Mouse (Mus musculus) forebrain, embryonic 11.5 days (tissue): ENCODE data around the gene Il22ra2. TPM values are rescaled to one million over a fixed set of nuclear protein-coding genes. Genes with fewer than 3 reads are reported as not detected.

Experiments
- ATAC-seq: fragments of 200-750 bp; cut with Nextera tagmentation; replicated peaks from 2 replicates; pipeline ENCODE4 v1.8.0; 2017; ENCODE audit warnings: moderate TSS enrichment; ENCODE audit not compliant: low FRiP score
- DNase-seq: peaks from one replicate; pipeline ENCODE4 v3.0.0-alpha.2; 2017; ENCODE audit warnings: low spot score
- H3K27ac ChIP-seq: fragments of 300-500 bp; sonication (generic); 2 replicates; pipeline ENCODE4 v1.5.1; 2014; ENCODE audit warnings: low read depth, low read length
- H3K27me3 ChIP-seq: fragments of 300-500 bp; sonication (generic); 2 replicates; pipeline ENCODE4 v1.6.1; 2014; ENCODE audit warnings: mild to moderate bottlenecking, low read length, mixed read lengths; ENCODE audit not compliant: control insufficient read depth, insufficient read depth
- H3K36me3 ChIP-seq: fragments of 300-500 bp; sonication (generic); 2 replicates; pipeline ENCODE4 v1.6.1; 2014; ENCODE audit warnings: mild to moderate bottlenecking, low read length, moderate library complexity, mixed read lengths; ENCODE audit not compliant: control insufficient read depth, insufficient read depth
- H3K4me1 ChIP-seq: fragments of 300-500 bp; sonication (generic); replicated peaks from 2 replicates; pipeline ENCODE4 v1.6.1; 2014; ENCODE audit warnings: low read length, mixed read lengths; ENCODE audit not compliant: control insufficient read depth, insufficient read depth
- H3K4me2 ChIP-seq: fragments of 300-500 bp; sonication (generic); 2 replicates; pipeline ENCODE4 v1.6.1; 2014; ENCODE audit warnings: low read depth, mild to moderate bottlenecking, low read length, moderate library complexity, mixed read lengths; ENCODE audit not compliant: severe bottlenecking
- H3K4me3 ChIP-seq: fragments of 300-500 bp; sonication (generic); 2 replicates; pipeline ENCODE4 v1.5.1; 2014; ENCODE audit warnings: low read depth, low read length
- H3K9ac ChIP-seq: fragments of 300-500 bp; sonication (generic); 2 replicates; pipeline ENCODE4 v1.6.1; 2014; ENCODE audit warnings: low read length
- H3K9me3 ChIP-seq: fragments of 300-500 bp; sonication (generic); 2 replicates; pipeline ENCODE4 v1.6.1; 2016; ENCODE audit warnings: low read length, mixed read lengths; ENCODE audit not compliant: control insufficient read depth
- WGBS: fragments of 180-500 bp; shearing (Covaris S2); extraction: QIAGEN DNeasy Blood & Tissue Kit; methylation state at CpG from one replicate; pipeline ENCODE4 v1.1.7; 2014; 5-methylcytosine and 5-hydroxymethylcytosine counted together
- polyA plus RNA-seq: library from polyadenylated mRNA; unstranded; fragments of >200 nt; fragmentation: Nextera tagmentation; extraction: Ambion mirVana; gene quantifications from 2 replicates; pipeline ENCODE4 v1.2.1, GENCODE M21; 2014

Il22ra2 gene
- polyA plus RNA-seq, 1 experiment from 2014 or later: not detected

DNA sequence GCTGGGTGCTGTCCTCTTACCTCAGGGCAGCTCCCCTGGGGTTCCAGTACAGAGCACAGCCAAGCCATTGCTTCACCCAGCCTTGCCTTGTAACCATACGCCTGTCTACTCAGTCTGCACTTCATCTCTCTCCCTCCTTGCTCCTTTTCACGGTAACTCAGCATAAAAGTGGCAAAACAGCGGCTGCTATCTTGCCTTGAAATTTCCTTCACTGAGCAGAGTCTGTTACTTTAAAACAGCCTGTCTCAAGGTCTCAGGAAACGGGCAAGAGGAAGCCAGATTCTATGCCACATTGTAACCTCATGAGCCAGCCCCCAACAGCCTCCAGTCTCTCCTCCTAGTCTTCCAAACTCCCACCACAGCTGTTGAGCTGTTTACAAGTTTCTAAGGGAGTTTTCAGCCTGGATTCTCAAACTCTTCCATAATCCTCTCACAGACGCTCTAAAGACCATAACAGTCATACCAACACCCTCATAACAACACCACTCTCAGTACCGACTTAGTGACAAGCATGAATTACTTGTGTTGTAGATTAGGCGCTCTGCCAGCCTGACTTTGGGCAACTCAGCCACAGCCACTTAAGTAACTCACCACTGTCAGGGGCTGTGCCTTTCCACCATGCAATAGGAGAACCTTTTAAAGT lies 8.6 kb upstream of the Il22ra2 start:
- ATAC-seq (no peak), DNase-seq (no peak)
- WGBS: 78% methylated on average over 7 of the region's 7 CpGs
- Histone ChIP-seq H3K4me3 (no peak overlapping the region), H3K27ac (no peak overlapping the region), H3K4me2 (no peak overlapping the region), H3K36me3 (no peaks in the 10 kb centered on the region), H3K4me1 (no peaks in the 10 kb centered on the region), H3K27me3 (no peaks in the 10 kb centered on the region), H3K9ac (no peak overlapping the region), H3K9me3 (no peaks in the 10 kb centered on the region)

DNA sequence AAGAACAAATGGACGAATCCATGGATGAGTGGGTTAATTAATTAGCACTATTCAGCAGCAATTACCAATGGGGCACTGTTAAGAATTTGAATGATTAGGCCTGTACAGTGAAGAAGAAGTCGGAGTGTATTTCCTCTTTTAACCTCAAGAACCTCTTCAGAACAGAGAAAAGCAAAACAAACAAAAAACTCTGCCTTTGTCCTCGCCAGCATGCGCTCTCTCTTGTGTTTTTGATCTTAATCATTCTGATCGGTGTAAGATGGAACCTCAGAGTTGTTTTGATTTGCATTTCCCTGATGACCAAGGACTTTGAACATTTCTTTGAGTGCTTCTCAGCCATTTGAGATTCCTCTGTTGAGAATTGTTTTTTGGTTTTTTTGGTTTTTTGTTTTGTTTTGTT lies 2.1 kb upstream of the Il22ra2 start:
- no peaks in the 10 kb centered on the region for H3K9me3 ChIP-seq
- no peak for ATAC-seq
- WGBS: 64% methylated on average over 5 of the region's 5 CpGs
- no peaks in the 10 kb centered on the region for H3K36me3 ChIP-seq
- no peak for DNase-seq
- no peak overlapping the region for H3K4me2 ChIP-seq
- H3K4me3 ChIP-seq: no peak overlapping the region
- H3K9ac ChIP-seq: no peak overlapping the region
- H3K4me1 ChIP-seq: no peaks in the 10 kb centered on the region
- H3K27me3 ChIP-seq: no peaks in the 10 kb centered on the region
- H3K27ac ChIP-seq: no peak overlapping the region

DNA sequence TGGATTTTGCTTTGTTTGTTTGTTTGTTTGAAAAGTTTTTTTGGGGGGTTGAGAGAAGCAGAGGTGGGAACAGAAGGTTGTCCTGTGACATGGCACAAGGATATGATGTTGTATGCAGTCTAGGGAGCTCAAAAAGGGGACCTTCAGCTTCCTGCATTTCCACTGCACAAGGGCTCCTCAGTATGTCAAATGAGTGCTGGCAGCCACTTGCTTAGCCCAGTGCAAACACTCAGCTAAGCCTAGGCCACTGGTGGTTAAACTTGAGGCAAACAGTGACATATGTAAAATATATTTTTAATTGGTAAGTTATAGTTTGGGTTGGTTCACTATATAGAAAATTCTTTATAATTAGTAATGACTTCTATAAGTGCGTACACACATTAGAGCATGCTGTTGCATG lies 2.8 kb downstream of the Il22ra2 start:
- Histone ChIP-seq H3K36me3 (no peaks in the 10 kb centered on the region), H3K4me1 (no peaks in the 10 kb centered on the region), H3K9me3 (no peaks in the 10 kb centered on the region), H3K4me2 (no peak overlapping the region), H3K9ac (no peak overlapping the region), H3K27ac (no peak overlapping the region), H3K4me3 (no peak overlapping the region), H3K27me3 (no peaks in the 10 kb centered on the region)
- no peak for ATAC-seq
- no peak for DNase-seq
- WGBS: 98% methylated on average over 1 of the region's 1 CpGs

DNA sequence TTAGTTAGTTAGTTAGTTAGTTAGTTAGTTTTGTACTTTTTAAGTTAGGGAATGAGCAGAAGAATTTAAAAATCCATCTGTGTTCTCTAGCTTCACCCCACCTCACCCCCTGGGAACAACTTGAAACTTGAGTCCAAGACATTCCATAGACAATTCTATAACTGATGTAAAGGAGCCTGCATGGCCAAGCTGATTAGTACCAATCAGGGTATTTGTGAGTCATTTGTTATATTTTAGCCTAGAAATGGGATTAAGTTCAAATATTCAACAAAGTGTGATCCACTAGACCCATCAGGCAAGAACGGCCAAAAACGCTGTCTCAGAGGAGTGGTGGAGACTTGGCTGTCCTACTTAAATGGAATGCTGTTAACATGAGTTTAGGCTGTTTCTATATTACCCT lies 5.5 kb downstream of the Il22ra2 start:
- no peaks in the 10 kb centered on the region for H3K27me3 ChIP-seq
- no peak overlapping the region for H3K27ac ChIP-seq
- no peaks in the 10 kb centered on the region for H3K9me3 ChIP-seq
- ATAC-seq (no peak), DNase-seq (no peak)
- H3K4me2 ChIP-seq: no peak overlapping the region
- H3K4me1 ChIP-seq: no peaks in the 10 kb centered on the region
- 86% methylated on average over 2 of the region's 2 CpGs for WGBS
- no peak overlapping the region for H3K4me3 ChIP-seq
- H3K36me3 ChIP-seq: no peaks in the 10 kb centered on the region
- no peak overlapping the region for H3K9ac ChIP-seq

DNA sequence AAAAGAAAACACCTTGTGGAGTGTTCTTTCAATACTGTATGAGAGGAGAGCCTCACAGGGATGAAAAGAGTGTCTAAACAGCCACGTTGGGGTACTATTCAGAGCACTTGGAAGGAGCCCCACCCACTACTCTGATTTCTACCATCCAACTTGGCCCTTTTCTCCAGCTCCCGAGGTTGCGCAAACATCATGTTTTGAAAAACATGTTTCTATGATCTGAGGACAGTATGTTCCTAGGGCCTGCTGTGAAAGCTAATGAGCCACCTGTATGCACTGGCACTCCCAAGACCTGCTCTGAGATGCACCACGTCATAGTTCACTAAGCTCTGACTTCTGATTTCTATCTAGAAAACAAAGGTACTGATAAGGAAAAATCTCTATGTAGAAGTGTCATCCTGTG lies 6.0 kb downstream of the Il22ra2 start:
- no peak for ATAC-seq
- Histone ChIP-seq H3K4me2 (no peak overlapping the region), H3K27me3 (no peaks in the 10 kb centered on the region), H3K4me3 (no peak overlapping the region), H3K4me1 (no peaks in the 10 kb centered on the region), H3K9ac (no peak overlapping the region), H3K27ac (no peak overlapping the region), H3K36me3 (no peaks in the 10 kb centered on the region), H3K9me3 (no peaks in the 10 kb centered on the region)
- no peak for DNase-seq
- 88% methylated on average over 4 of the region's 4 CpGs for WGBS

DNA sequence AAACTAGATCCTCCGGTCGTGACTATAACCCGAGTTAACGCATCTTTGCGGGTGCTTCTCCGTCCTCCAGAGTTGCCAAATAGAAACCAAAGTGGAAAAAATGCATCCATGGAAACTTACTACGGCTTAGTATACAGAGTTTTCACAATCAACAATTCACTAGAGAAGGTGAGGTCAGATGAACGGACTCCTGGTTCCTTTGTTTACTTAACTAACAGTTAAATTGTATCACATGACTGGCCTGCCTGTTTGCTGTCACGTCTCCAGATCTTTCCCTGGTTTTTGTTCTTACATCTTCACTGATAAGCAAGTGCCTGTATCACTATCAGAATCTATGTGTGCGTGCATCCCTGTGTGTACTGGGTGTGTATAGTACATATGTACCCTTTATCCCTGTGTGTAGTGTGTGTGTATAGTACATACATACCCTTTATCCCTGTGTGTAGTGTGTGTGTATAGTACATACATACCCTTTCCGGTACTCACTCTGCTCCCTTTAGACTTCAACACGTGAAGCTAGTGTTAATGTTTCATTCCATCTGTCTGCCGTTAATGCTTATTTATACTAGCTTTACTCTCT lies 9.9 kb downstream of the Il22ra2 start:
- H3K4me2 ChIP-seq: no peak overlapping the region
- H3K27ac ChIP-seq: no peak overlapping the region
- DNase-seq (no peak), ATAC-seq (no peak)
- H3K9me3 ChIP-seq: no peaks in the 10 kb centered on the region
- H3K36me3 ChIP-seq: no peaks in the 10 kb centered on the region
- H3K27me3 ChIP-seq: no peaks in the 10 kb centered on the region
- no peak overlapping the region for H3K9ac ChIP-seq
- no peaks in the 10 kb centered on the region for H3K4me1 ChIP-seq
- WGBS: 84% methylated on average over 13 of the region's 13 CpGs
- no peak overlapping the region for H3K4me3 ChIP-seq

DNA sequence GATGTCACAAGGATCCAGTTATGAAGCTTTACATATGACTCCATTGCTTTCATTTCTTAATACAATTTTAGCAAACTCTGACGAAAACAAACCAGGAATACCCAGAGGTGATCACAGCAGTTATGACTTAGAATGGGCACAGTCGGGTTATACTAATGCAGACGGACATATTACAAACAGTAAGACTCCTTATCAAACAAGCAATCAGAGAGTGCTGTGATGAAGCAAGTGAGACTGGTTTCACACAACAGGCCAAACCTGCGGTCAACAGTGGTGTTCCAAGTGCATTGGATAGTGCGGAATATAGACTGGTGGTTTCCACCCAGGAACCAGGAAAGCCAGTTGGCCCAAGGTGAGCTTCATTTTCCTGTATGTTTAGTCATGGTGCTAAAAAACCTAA lies 17.1 kb downstream of the Il22ra2 start:
- Histone ChIP-seq H3K4me1 (no peaks in the 10 kb centered on the region), H3K36me3 (no peaks in the 10 kb centered on the region), H3K4me3 (no peak overlapping the region), H3K27ac (no peak overlapping the region), H3K27me3 (no peaks in the 10 kb centered on the region), H3K9ac (no peak overlapping the region), H3K4me2 (no peak overlapping the region), H3K9me3 (no peaks in the 10 kb centered on the region)
- ATAC-seq: no peak
- DNase-seq: no peak
- 91% methylated on average over 5 of the region's 5 CpGs for WGBS

DNA sequence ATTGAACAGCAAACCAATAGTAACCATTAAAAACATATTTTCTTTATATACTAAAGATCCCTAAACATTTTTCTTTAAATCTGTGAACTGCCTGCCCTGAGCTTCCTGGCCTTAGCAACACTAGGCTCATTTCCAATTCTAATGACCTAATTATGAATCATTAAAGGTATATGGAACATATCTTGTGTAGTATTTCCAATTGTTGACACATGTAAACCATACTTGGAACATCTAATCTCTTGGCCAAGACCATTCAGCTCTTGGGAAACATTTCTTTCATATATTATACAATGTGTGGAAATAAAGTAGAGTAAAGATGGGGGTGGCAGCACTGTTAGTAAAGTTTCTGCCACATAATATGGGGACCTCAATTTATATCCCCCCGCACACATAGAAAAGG lies 17.8 kb downstream of the Il22ra2 start:
- no peak overlapping the region for H3K4me2 ChIP-seq
- H3K27me3 ChIP-seq: no peaks in the 10 kb centered on the region
- H3K27ac ChIP-seq: no peak overlapping the region
- H3K9ac ChIP-seq: no peak overlapping the region
- H3K36me3 ChIP-seq: no peaks in the 10 kb centered on the region
- H3K4me3 ChIP-seq: no peak overlapping the region
- ATAC-seq: no peak
- DNase-seq: no peak
- no peaks in the 10 kb centered on the region for H3K4me1 ChIP-seq
- 94% methylated on average over 1 of the region's 1 CpGs for WGBS
- H3K9me3 ChIP-seq: no peaks in the 10 kb centered on the region

DNA sequence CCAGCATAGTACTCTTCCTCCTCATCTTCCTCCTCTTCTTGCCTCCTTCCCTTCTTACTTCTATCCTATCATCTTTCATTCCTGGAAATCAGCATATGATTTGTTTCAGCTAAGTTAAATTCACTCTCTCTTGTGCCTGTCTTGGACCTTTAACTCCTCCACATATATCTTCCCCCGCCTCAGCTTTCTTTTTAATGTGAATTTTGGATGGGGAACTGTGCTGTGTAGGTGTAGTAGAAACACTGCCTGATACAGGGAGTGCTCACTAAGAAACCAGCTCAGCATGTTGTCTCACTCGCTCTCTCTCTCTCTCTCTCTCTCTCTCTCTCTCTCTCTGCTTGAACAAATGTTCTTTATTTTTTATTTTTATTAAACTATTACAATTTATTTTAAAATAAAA lies 23.3 kb downstream of the Il22ra2 start:
- Histone ChIP-seq H3K36me3 (no peaks in the 10 kb centered on the region), H3K4me3 (no peak overlapping the region)
- WGBS: 79% methylated on average over 2 of the region's 2 CpGs

More for the DNA sequence above, 23.3 kb downstream of the Il22ra2 start:
- ATAC-seq: no peak
- H3K9ac ChIP-seq: no peak overlapping the region
- H3K27me3 ChIP-seq: no peaks in the 10 kb centered on the region
- DNase-seq: no peak
- H3K9me3 ChIP-seq: no peaks in the 10 kb centered on the region
- no peak overlapping the region for H3K4me2 ChIP-seq
- no peaks in the 10 kb centered on the region for H3K4me1 ChIP-seq
- no peak overlapping the region for H3K27ac ChIP-seq
